Mouse (Mus musculus) heart, embryonic 12.5 days (tissue): ENCODE data around the gene Uxs1. TPM values are rescaled to one million over a fixed set of nuclear protein-coding genes. Genes with fewer than 3 reads are reported as not detected.

ENCODE experiments used
- ATAC-seq: fragments of 200-750 bp; cut with Nextera tagmentation; 2 replicates; pipeline ENCODE4 v1.8.0; 2017; ENCODE audit warnings: moderate TSS enrichment, moderate library complexity; ENCODE audit not compliant: insufficient number of reproducible peaks, low FRiP score
- H3K27ac ChIP-seq: fragments of 300-500 bp; sonication (generic); 2 replicates; pipeline ENCODE4 v1.5.1; 2016; ENCODE audit warnings: mild to moderate bottlenecking, moderate library complexity; ENCODE audit not compliant: poor library complexity, severe bottlenecking
- H3K27me3 ChIP-seq: fragments of 300-500 bp; sonication (generic); replicated peaks from 2 replicates; pipeline ENCODE4 v1.6.1; 2016; ENCODE audit warnings: mild to moderate bottlenecking, moderate library complexity
- H3K36me3 ChIP-seq: fragments of 300-500 bp; sonication (generic); 2 replicates; pipeline ENCODE4 v1.6.1; 2016; ENCODE audit warnings: mild to moderate bottlenecking, moderate library complexity
- H3K4me1 ChIP-seq: fragments of 300-500 bp; sonication (generic); replicated peaks from 2 replicates; pipeline ENCODE4 v1.6.1; 2016; ENCODE audit warnings: mild to moderate bottlenecking
- H3K4me2 ChIP-seq: fragments of 300-500 bp; sonication (generic); 2 replicates; pipeline ENCODE4 v1.6.1; 2016; ENCODE audit warnings: mild to moderate bottlenecking, moderate library complexity
- H3K4me3 ChIP-seq: fragments of 300-500 bp; sonication (generic); 2 replicates; pipeline ENCODE4 v1.5.1; 2016; ENCODE audit warnings: mild to moderate bottlenecking
- H3K9ac ChIP-seq: fragments of 300-500 bp; sonication (generic); 2 replicates; pipeline ENCODE4 v1.6.1; 2016; ENCODE audit warnings: mild to moderate bottlenecking, moderate library complexity
- H3K9me3 ChIP-seq: fragments of 300-500 bp; sonication (generic); replicated peaks from 2 replicates; pipeline ENCODE4 v1.6.1; 2016; ENCODE audit warnings: mild to moderate bottlenecking, moderate library complexity
- WGBS: fragments of 180-500 bp; shearing (Covaris S2); methylation state at CpG from one replicate; pipeline ENCODE4 v1.1.7; 2016; 5-methylcytosine and 5-hydroxymethylcytosine counted together
- polyA plus RNA-seq: library from polyadenylated mRNA; unstranded; fragments of >200 nt; fragmentation: Nextera tagmentation; extraction: Ambion mirVana; gene quantifications from 2 replicates; pipeline ENCODE4 v1.2.1, GENCODE M21; 2016

The Uxs1 gene
- polyA plus RNA-seq, 1 experiment from 2014 or later: 15.6 TPM

GRCm38 (mm10) chr1:43730491-43730924, 97.1 kb downstream of the Uxs1 start, which contains the start of gene 1500015O10Rik:
TSS of gene 1500015O10Rik (plus strand) at chr1:43730602.
- 50% methylated on average over 16 of the region's 16 CpGs for WGBS
- no peak; the same call in 1 of the 2 replicates for ATAC-seq
- Histone ChIP-seq H3K27ac (no peak within 1 kb of the TSS), H3K4me2 (no peak within 1 kb of the TSS), H3K4me1 (0 out of 2 replicates have a peak, but pooled peaks cover 5% of the 10 kb centered on the region), H3K36me3 (no peaks in the 10 kb centered on the region), H3K27me3 (no peaks in the 10 kb centered on the region), H3K9me3 (no peaks in the 10 kb centered on the region), H3K9ac (no peak within 1 kb of the TSS), H3K4me3 (no peak within 1 kb of the TSS)

- Histone ChIP-seq H3K9ac (no peak overlapping the region), H3K36me3 (no peaks in the 10 kb centered on the region), H3K27ac (no peak overlapping the region), H3K9me3 (no peaks in the 10 kb centered on the region), H3K4me2 (no peak overlapping the region), H3K4me3 (no peak overlapping the region), H3K27me3 (no peaks in the 10 kb centered on the region), H3K4me1 (no peaks in the 10 kb centered on the region)
- 72% methylated on average over 1 of the region's 1 CpGs for WGBS
- ATAC-seq: no peak
Measured at GRCm38 (mm10) chr1:43722459-43722858, 105.1 kb downstream of the Uxs1 start.

GRCm38 (mm10) chr1:43718793-43719192, 108.8 kb downstream of the Uxs1 start:
- Histone ChIP-seq H3K27ac (no peak overlapping the region), H3K9me3 (no peaks in the 10 kb centered on the region), H3K36me3 (no peaks in the 10 kb centered on the region), H3K4me2 (no peak overlapping the region), H3K4me3 (no peak overlapping the region), H3K4me1 (0 out of 2 replicates have a peak, but pooled peaks cover 8% of the 10 kb centered on the region), H3K9ac (no peak overlapping the region), H3K27me3 (no peaks in the 10 kb centered on the region)
- 81% methylated on average over 2 of the region's 2 CpGs for WGBS
- ATAC-seq: no peak

GRCm38 (mm10) chr1:43717967-43718366, 109.6 kb downstream of the Uxs1 start:
- no peaks in the 10 kb centered on the region for H3K27me3 ChIP-seq
- 0 out of 2 replicates have a peak, but pooled peaks cover 8% of the 10 kb centered on the region for H3K4me1 ChIP-seq
- no peak overlapping the region for H3K27ac ChIP-seq
- no peak overlapping the region for H3K4me3 ChIP-seq
- no peak overlapping the region for H3K4me2 ChIP-seq
- WGBS: 63% methylated on average over 7 of the region's 7 CpGs
- H3K9ac ChIP-seq: no peak overlapping the region
- no peaks in the 10 kb centered on the region for H3K36me3 ChIP-seq
- no peak for ATAC-seq
- no peaks in the 10 kb centered on the region for H3K9me3 ChIP-seq

GRCm38 (mm10) chr1:43714841-43715240, 112.8 kb downstream of the Uxs1 start:
- H3K4me3 ChIP-seq: no peak overlapping the region
- WGBS: 70% methylated on average over 2 of the region's 2 CpGs
- H3K4me1 ChIP-seq: 0 out of 2 replicates have a peak, but pooled peaks cover 8% of the 10 kb centered on the region
- no peak overlapping the region for H3K4me2 ChIP-seq
- no peak overlapping the region for H3K9ac ChIP-seq
- no peak overlapping the region for H3K27ac ChIP-seq
- H3K9me3 ChIP-seq: no peaks in the 10 kb centered on the region
- H3K36me3 ChIP-seq: no peaks in the 10 kb centered on the region
- no peak for ATAC-seq
- no peaks in the 10 kb centered on the region for H3K27me3 ChIP-seq

- H3K27ac ChIP-seq: peak overlapping the region; percentile 92
- H3K4me2 ChIP-seq: peak overlapping the region; percentile 12; the same call in 1 of the 2 replicates
- no peaks in the 10 kb centered on the region for H3K27me3 ChIP-seq
- ATAC-seq: peak; percentile 89
- H3K9me3 ChIP-seq: no peaks in the 10 kb centered on the region
- H3K36me3 ChIP-seq: no peaks in the 10 kb centered on the region
- WGBS: 13% methylated on average over 4 of the region's 4 CpGs
- no peak overlapping the region for H3K4me3 ChIP-seq
- H3K4me1 ChIP-seq: peaks cover 27% of the 10 kb centered on the region
- H3K9ac ChIP-seq: 0 out of 2 replicates have a peak overlapping the region, but pooled peaks have one; percentile 13
Measured at GRCm38 (mm10) chr1:43698577-43699000, 129.0 kb downstream of the Uxs1 start.

Other genes with a start within 250 kb of the Uxs1 start
- gene 1500015O10Rik, start 97.2 kb downstream of the Uxs1 start, polyA plus RNA-seq: 3.2 and 3.6 TPM in 2 replicates
- gene Tpp2, start 105.8 kb upstream of the Uxs1 start, polyA plus RNA-seq: 55.2 and 56.0 TPM in 2 replicates
- 0.39 and 0.43 TPM in 2 replicates for gene Mettl21c, start 192.2 kb upstream of the Uxs1 start, polyA plus RNA-seq
- 0.06 TPM in 1 of 2 replicates, not detected in the other for gene Gm8251, start 234.1 kb upstream of the Uxs1 start, polyA plus RNA-seq